In genomic region chr11:36351341-36351740, GRCm38 (mm10) we compare ENCODE assay signal across 22 mouse cellular contexts.
A peak's percentile ranks its signal among the peaks of the same experiment; 100 is the strongest.
DNase-seq lines count a peak whose midpoint lies in the region; ATAC-seq lines count a peak whose summit lies in the region.
"Had no signal": no experiment of that assay in that cellular context is flagged by ENCODE, and none has a peak within 500 bp of the region (broad histone marks: within the 10 kb centered on the region; RNA-seq: fewer than 3 reads in every experiment).

No protein-coding gene starts in this region.

- H3K4me1 ChIP-seq in midbrain, embryonic 11.5 days (ENCODE audit: control insufficient read depth, insufficient read depth, low read length) = no peaks in the 10 kb centered on the region
- no peaks in the 10 kb centered on the region for H3K4me1 ChIP-seq in midbrain, embryonic 14.5 days (ENCODE audit: control insufficient read depth, insufficient read depth, low read length)
- H3K4me1 ChIP-seq: embryonic facial prominence, embryonic 10.5 days had no signal

- ATAC-seq in midbrain, embryonic 11.5 days (ENCODE audit: low FRiP score) = no peak
- no peak for ATAC-seq in midbrain, embryonic 14.5 days (ENCODE audit: low FRiP score, low TSS enrichment)
- ATAC-seq: activated CD4-positive, CD25-positive, alpha-beta regulatory T cell, adult 4 months; CD4-positive, CD25-positive, alpha-beta regulatory T cell, adult 4 months; forebrain, embryonic 13.5 days; forebrain, embryonic 15.5 days; forebrain, postnatal 0 days; Patski had no signal

- no peak overlapping the region for H3K4me2 ChIP-seq in midbrain, embryonic 11.5 days
- H3K4me2 ChIP-seq in midbrain, embryonic 14.5 days (ENCODE audit: low read length) = no peak overlapping the region
- H3K4me2 ChIP-seq: embryonic facial prominence, embryonic 12.5 days; forebrain, embryonic 13.5 days; forebrain, embryonic 15.5 days had no signal

- no peaks in the 10 kb centered on the region for H3K36me3 ChIP-seq in midbrain, embryonic 11.5 days (ENCODE audit: control insufficient read depth, insufficient read depth, low read length)
- H3K36me3 ChIP-seq in midbrain, embryonic 14.5 days (ENCODE audit: control insufficient read depth, insufficient read depth, low read length) = no peaks in the 10 kb centered on the region
- H3K36me3 ChIP-seq: embryonic facial prominence, embryonic 10.5 days; embryonic facial prominence, embryonic 12.5 days; forebrain, embryonic 15.5 days; G1E had no signal

- no peak overlapping the region for H3K9ac ChIP-seq in midbrain, embryonic 11.5 days (ENCODE audit: low read length)
- H3K9ac ChIP-seq in midbrain, embryonic 14.5 days (replicated peaks; ENCODE audit: low read length) = no peak overlapping the region
- H3K9ac ChIP-seq: embryonic facial prominence, embryonic 12.5 days; forebrain, embryonic 13.5 days; forebrain, embryonic 15.5 days; forebrain, postnatal 0 days had no signal

- no peaks in the 10 kb centered on the region for H3K9me3 ChIP-seq in midbrain, embryonic 11.5 days (ENCODE audit: control insufficient read depth, low read length)
- no peaks in the 10 kb centered on the region for H3K9me3 ChIP-seq in midbrain, embryonic 14.5 days (ENCODE audit: control insufficient read depth, low read length)
- H3K9me3 ChIP-seq: embryonic facial prominence, embryonic 10.5 days; embryonic facial prominence, embryonic 12.5 days; forebrain, embryonic 13.5 days; forebrain, embryonic 15.5 days had no signal

- H3K27me3 ChIP-seq in midbrain, embryonic 11.5 days (ENCODE audit: control insufficient read depth, insufficient read depth, low read length) = no peaks in the 10 kb centered on the region
- no peaks in the 10 kb centered on the region for H3K27me3 ChIP-seq in midbrain, embryonic 14.5 days (ENCODE audit: control insufficient read depth, insufficient read depth, low read length)
- H3K27me3 ChIP-seq: CH12.LX; embryonic facial prominence, embryonic 12.5 days; forebrain, embryonic 13.5 days; forebrain, embryonic 15.5 days had no signal

- no peak overlapping the region for H3K4me3 ChIP-seq in midbrain, embryonic 11.5 days (ENCODE audit: low read depth, low read length)
- H3K4me3 ChIP-seq in midbrain, embryonic 14.5 days (replicated peaks; ENCODE audit: low read depth, low read length) = no peak overlapping the region
- H3K4me3 ChIP-seq: embryonic facial prominence, embryonic 10.5 days; embryonic facial prominence, embryonic 12.5 days; forebrain, embryonic 13.5 days; forebrain, embryonic 15.5 days had no signal

- peak; percentile 19 to 77 for DNase-seq in adrenal gland, adult (ENCODE audit: inconsistent age in 2 of 2, low spot score in 1 of 2)
- no peak for DNase-seq in adrenal gland, postnatal 10 days
- DNase-seq in adrenal gland, adult 8-10 months = peak; percentile 26
- DNase-seq in adrenal gland, postnatal 14 days = no peak
- DNase-seq in midbrain, embryonic 11.5 days (ENCODE audit: low spot score, missing footprints) = peak; percentile 75
- DNase-seq in midbrain, embryonic 14.5 days = no peak
- DNase-seq: B cell, adult 2 months; cerebellum, adult 11-12 months; cerebellum, adult 2 months; cerebellum, adult 9-10 months; cerebellum, postnatal 10 days; cerebellum, postnatal 25 days; forebrain, postnatal 0 days had no signal

- H3K27ac ChIP-seq in midbrain, embryonic 11.5 days (ENCODE audit: low read depth, low read length) = no peak overlapping the region
- no peak overlapping the region for H3K27ac ChIP-seq in midbrain, embryonic 14.5 days (replicated peaks; ENCODE audit: low read depth, low read length)
- H3K27ac ChIP-seq: embryonic facial prominence, embryonic 10.5 days; embryonic facial prominence, embryonic 12.5 days; forebrain, embryonic 13.5 days; forebrain, embryonic 15.5 days had no signal

- WGBS in midbrain, embryonic 11.5 days = 93% methylated on average over 6 of the region's 6 CpGs
- WGBS in midbrain, embryonic 14.5 days = 92% methylated on average over 6 of the region's 6 CpGs

Comparison
In these comparisons a context has a peak if more than half of its experiments do, and no peak if none do; other contexts are left out.
1. DNase-seq: peak in adrenal gland, adult (2 of 2), adrenal gland, adult 8-10 months (single experiment) and midbrain, embryonic 11.5 days (single experiment); none in adrenal gland, postnatal 10 days (single experiment), adrenal gland, postnatal 14 days (single experiment) and midbrain, embryonic 14.5 days (single experiment).